Mouse (Mus musculus): ENCODE data around the gene Fcor. TPM values are rescaled to one million over a fixed set of nuclear protein-coding genes. Genes with fewer than 3 reads are reported as not detected.

Fcor gene
- polyA plus RNA-seq, 1 experiment from 2014 or later: 17.8 TPM

DNA sequence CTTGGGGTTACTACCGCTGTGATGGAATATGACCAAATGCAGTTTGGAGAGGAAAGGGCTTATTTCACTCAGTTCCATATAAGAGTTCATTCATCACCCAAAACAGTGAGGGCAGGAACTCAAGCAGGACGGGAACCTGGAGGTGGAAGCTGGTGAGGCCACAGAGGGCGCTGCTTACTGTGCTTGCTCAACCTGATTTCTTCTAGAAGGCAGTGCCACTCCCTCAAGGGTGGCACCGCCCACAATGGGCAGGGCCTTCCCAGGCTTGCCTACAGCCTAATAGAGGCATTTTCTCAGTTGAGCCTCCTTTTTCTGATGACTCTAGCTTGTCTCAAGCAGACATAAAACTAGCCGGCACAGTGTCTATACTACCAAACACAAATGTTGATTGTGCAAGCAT, 26.4 kb downstream of the Fcor start:
- Histone ChIP-seq H3K4me1 (ENCODE audit: control insufficient read depth, insufficient read depth, low read length) (0 out of 2 replicates have a peak, but pooled peaks cover 6% of the 10 kb centered on the region), H3K9ac (ENCODE audit: low read depth, low read length) (no peak overlapping the region), H3K9me3 (ENCODE audit: control insufficient read depth, low read length) (no peaks in the 10 kb centered on the region), H3K36me3 (ENCODE audit: control insufficient read depth, insufficient read depth, low read length) (no peaks in the 10 kb centered on the region), H3K4me3 (ENCODE audit: low read length) (no peak overlapping the region), H3K27me3 (ENCODE audit: control insufficient read depth, insufficient read depth, low read length) (no peaks in the 10 kb centered on the region), H3K27ac (ENCODE audit: low read depth, low read length) (no peak overlapping the region), H3K4me2 (replicated peaks; ENCODE audit: low read depth, low read length) (no peak overlapping the region)
- ATAC-seq (ENCODE audit: low FRiP score, low TSS enrichment): peak; percentile 24; the same call in 1 of the 2 replicates
- WGBS: 23% methylated on average over 5 of the region's 5 CpGs

DNA sequence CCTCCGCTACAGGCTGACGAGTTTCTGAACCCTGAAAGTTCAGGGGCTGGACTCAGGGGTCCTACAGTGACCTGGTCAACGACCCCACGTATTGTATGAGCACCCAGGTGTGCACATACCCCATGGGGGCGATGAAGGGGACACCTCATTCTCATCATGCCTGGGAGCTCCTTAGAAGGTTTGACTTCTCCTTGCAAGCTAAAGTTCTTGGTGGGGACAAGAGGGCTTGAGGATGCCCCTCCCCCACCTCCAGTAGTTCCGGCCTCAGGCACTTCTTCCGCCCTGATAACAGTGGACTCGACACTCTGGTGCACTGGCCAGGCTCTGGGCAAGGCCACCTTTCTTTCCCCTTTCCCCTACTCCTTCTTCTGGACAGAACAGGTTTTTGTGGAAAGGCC, 40.7 kb downstream of the Fcor start:
- no peak overlapping the region for H3K27ac ChIP-seq (ENCODE audit: low read depth, low read length)
- no peaks in the 10 kb centered on the region for H3K4me1 ChIP-seq (ENCODE audit: control insufficient read depth, insufficient read depth, low read length)
- peak overlapping the region; percentile 60 for H3K9ac ChIP-seq (ENCODE audit: low read depth, low read length)
- peaks cover 6% of the 10 kb centered on the region for H3K36me3 ChIP-seq (ENCODE audit: control insufficient read depth, insufficient read depth, low read length)
- H3K27me3 ChIP-seq (ENCODE audit: control insufficient read depth, insufficient read depth, low read length): no peaks in the 10 kb centered on the region; the same call in 1 of the 2 replicates
- no peaks in the 10 kb centered on the region for H3K9me3 ChIP-seq (ENCODE audit: control insufficient read depth, low read length)
- peak overlapping the region; percentile 75 for H3K4me2 ChIP-seq (replicated peaks; ENCODE audit: low read depth, low read length)
- peak overlapping the region; percentile 66 for H3K4me3 ChIP-seq (ENCODE audit: low read length)
- WGBS: 22% methylated on average over 8 of the region's 8 CpGs
- ATAC-seq (ENCODE audit: low FRiP score, low TSS enrichment): 0 out of 2 replicates have a peak, but pooled peaks have one; percentile 14

DNA sequence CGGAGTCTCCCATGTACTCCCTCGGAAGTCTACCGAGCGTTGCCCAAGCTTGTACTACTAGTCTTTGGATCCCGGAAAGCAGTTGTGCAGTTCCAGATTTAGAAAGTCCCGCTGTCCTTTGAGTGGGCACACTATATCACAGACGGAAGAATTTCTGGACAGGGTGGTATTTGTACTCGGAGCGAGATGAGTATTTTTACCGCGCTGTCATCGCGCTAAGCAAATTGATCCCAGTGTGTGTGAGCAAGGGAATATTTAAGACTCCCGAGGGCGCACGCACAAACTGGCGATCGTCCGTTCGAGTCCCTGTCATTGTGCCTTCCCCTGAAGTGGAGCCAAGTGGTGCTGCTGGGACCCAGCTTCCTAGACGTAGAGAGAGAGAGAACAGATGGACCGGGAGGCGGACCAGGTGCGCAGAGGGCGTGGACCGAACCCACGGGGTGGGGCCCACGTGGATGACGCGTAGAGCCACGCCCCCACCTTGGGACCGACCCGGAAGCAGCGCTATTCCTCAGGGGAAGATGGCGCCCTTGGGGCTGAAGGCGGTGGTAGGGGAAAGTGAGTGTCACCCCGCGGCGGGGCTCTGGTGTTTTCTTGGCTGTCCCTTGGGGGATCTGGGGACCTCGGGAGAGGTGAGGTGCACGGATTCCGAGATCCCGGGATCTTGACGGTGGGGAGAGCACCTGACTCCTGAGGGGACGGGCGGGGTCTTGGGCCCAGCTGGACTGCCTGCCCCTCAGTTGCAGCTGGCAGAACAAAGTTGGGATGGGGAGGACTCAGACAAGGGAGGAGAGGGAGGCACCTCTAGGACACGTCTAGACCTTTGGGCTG, 41.3 kb downstream of the Fcor start, which contains the start of gene Stxbp2:
TSS of gene Stxbp2 (plus strand) at position 309 of the 831 bp plus-strand sequence.
- peak; percentile 88 for ATAC-seq (ENCODE audit: low FRiP score, low TSS enrichment)
- Histone ChIP-seq H3K9me3 (ENCODE audit: control insufficient read depth, low read length) (no peaks in the 10 kb centered on the region), H3K4me2 (replicated peaks; ENCODE audit: low read depth, low read length) (peak within 1 kb of the TSS; percentile 75), H3K9ac (ENCODE audit: low read depth, low read length) (peak within 1 kb of the TSS; percentile 60), H3K27me3 (ENCODE audit: control insufficient read depth, insufficient read depth, low read length) (no peaks in the 10 kb centered on the region; the same call in 1 of the 2 replicates), H3K4me1 (ENCODE audit: control insufficient read depth, insufficient read depth, low read length) (no peaks in the 10 kb centered on the region), H3K27ac (ENCODE audit: low read depth, low read length) (no peak within 1 kb of the TSS), H3K4me3 (ENCODE audit: low read length) (peak within 1 kb of the TSS; percentile 66), H3K36me3 (ENCODE audit: control insufficient read depth, insufficient read depth, low read length) (no peaks in the 10 kb centered on the region)
- 6% methylated on average over 47 of the region's 47 CpGs for WGBS

DNA sequence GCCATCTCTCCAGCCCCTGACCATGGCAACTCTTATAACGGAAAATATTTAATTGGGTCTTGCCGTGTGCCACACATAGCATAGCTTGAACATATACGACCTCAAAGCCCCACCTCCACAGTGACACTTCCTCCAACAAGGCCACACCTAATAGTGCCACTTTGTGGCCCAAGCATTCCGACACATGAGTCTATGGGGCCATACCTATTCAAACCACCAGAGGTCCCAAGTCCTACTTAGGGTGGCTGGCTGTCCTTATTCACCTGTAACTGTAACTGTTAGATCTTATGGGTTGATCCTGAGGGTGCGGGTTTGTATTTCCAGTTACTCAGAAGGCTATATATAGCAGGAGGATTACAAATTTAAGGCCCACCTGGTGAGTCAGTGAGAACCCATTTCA, 44.1 kb downstream of the Fcor start:
- no peaks in the 10 kb centered on the region for H3K36me3 ChIP-seq (ENCODE audit: control insufficient read depth, insufficient read depth, low read length)
- H3K4me2 ChIP-seq (replicated peaks; ENCODE audit: low read depth, low read length): no peak overlapping the region
- ATAC-seq (ENCODE audit: low FRiP score, low TSS enrichment): 0 out of 2 replicates have a peak, but pooled peaks have one; percentile 1
- H3K27me3 ChIP-seq (ENCODE audit: control insufficient read depth, insufficient read depth, low read length): no peaks in the 10 kb centered on the region; the same call in 1 of the 2 replicates
- H3K9ac ChIP-seq (ENCODE audit: low read depth, low read length): no peak overlapping the region
- no peak overlapping the region for H3K27ac ChIP-seq (ENCODE audit: low read depth, low read length)
- H3K9me3 ChIP-seq (ENCODE audit: control insufficient read depth, low read length): no peaks in the 10 kb centered on the region
- WGBS: 22% methylated on average over 5 of the region's 5 CpGs
- no peak overlapping the region for H3K4me3 ChIP-seq (ENCODE audit: low read length)
- H3K4me1 ChIP-seq (ENCODE audit: control insufficient read depth, insufficient read depth, low read length): no peaks in the 10 kb centered on the region

DNA sequence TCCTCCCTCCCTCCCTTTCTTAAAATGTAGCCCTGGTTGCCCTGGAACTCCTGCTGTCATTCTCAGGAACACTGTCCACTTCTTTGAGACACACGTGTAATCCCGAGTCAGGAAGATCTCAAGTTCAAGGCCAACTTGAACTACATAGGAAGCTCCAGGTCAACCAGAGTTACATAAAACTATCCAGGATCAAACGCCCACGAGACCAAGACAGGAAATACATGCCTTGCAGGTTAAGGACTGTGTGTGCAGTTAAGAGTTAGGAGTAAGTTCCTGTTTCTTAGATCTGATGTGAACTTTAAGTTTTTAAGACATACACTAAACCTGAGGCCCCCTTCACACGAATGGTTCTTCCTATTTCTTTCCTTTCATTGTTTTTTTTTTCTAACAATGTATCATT, 45.2 kb downstream of the Fcor start:
- Histone ChIP-seq H3K27ac (ENCODE audit: low read depth, low read length) (no peak overlapping the region), H3K4me2 (replicated peaks; ENCODE audit: low read depth, low read length) (no peak overlapping the region), H3K36me3 (ENCODE audit: control insufficient read depth, insufficient read depth, low read length) (no peaks in the 10 kb centered on the region), H3K27me3 (ENCODE audit: control insufficient read depth, insufficient read depth, low read length) (no peaks in the 10 kb centered on the region; the same call in 1 of the 2 replicates), H3K4me3 (ENCODE audit: low read length) (no peak overlapping the region), H3K9me3 (ENCODE audit: control insufficient read depth, low read length) (no peaks in the 10 kb centered on the region), H3K9ac (ENCODE audit: low read depth, low read length) (no peak overlapping the region), H3K4me1 (ENCODE audit: control insufficient read depth, insufficient read depth, low read length) (0 out of 2 replicates have a peak, but pooled peaks cover 4% of the 10 kb centered on the region)
- ATAC-seq (ENCODE audit: low FRiP score, low TSS enrichment): no peak
- WGBS: 50% methylated on average over 5 of the region's 5 CpGs

DNA sequence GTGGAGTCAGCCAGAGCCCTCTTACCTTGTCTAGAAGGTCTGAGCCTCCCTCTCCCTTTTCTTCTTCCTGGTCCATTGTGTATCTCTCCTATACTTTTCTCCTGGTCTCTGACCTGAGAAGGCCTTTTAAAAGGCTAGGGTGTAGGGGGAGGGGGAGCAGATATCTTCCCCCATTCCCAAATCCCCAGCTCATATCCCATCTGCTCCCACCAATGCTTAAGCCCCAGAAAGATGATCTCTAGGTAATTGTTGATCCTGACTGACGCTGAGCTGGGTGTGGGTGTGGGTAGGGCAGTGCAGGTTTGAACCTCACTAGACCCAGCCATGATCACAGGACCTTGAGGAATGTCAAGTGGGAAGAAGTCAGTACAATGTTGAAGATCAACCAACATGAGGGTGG, 46.7 kb downstream of the Fcor start, which contains the start of gene Pcp2:
TSS of gene Pcp2 (minus strand) at position 101 of the 400 bp plus-strand sequence.
- Histone ChIP-seq H3K4me1 (ENCODE audit: control insufficient read depth, insufficient read depth, low read length) (0 out of 2 replicates have a peak, but pooled peaks cover 5% of the 10 kb centered on the region), H3K9ac (ENCODE audit: low read depth, low read length) (no peak within 1 kb of the TSS), H3K9me3 (ENCODE audit: control insufficient read depth, low read length) (no peaks in the 10 kb centered on the region), H3K4me2 (replicated peaks; ENCODE audit: low read depth, low read length) (no peak within 1 kb of the TSS), H3K27ac (ENCODE audit: low read depth, low read length) (no peak within 1 kb of the TSS), H3K4me3 (ENCODE audit: low read length) (no peak within 1 kb of the TSS), H3K27me3 (ENCODE audit: control insufficient read depth, insufficient read depth, low read length) (no peaks in the 10 kb centered on the region; the same call in 1 of the 2 replicates), H3K36me3 (ENCODE audit: control insufficient read depth, insufficient read depth, low read length) (no peaks in the 10 kb centered on the region)
- ATAC-seq (ENCODE audit: low FRiP score, low TSS enrichment): no peak
- 67% methylated on average over 1 of the region's 1 CpGs for WGBS

DNA sequence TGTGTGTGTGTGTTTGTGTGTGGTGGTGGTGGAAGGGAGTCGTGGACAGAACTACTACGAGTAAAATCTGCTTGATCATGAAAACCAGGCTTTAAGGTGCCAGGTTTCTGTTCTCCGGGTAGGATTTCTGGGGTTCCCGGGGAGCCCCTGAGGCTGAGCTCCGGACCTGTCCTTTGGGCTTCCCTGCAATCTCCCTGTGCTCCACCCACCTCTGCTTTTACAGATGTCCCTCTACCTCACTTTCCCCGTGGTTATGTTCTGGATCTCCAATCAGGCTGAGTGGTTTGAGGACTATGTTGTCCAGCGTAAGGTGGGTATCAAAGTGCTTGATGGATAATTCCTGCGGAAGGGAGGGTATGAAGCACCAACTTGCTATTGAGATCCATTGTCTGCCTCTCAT, 50.0 kb downstream of the Fcor start:
- H3K9ac ChIP-seq (ENCODE audit: low read depth, low read length): peak overlapping the region; percentile 73; the same call in 1 of the 2 replicates
- H3K4me2 ChIP-seq (replicated peaks; ENCODE audit: low read depth, low read length): peak overlapping the region; percentile 65
- 68% methylated on average over 8 of the region's 8 CpGs for WGBS
- H3K36me3 ChIP-seq (ENCODE audit: control insufficient read depth, insufficient read depth, low read length): peaks cover 17% of the 10 kb centered on the region; the same call in 1 of the 2 replicates
- no peaks in the 10 kb centered on the region for H3K27me3 ChIP-seq (ENCODE audit: control insufficient read depth, insufficient read depth, low read length)
- 0 out of 2 replicates have a peak, but pooled peaks cover 8% of the 10 kb centered on the region for H3K4me1 ChIP-seq (ENCODE audit: control insufficient read depth, insufficient read depth, low read length)
- H3K9me3 ChIP-seq (ENCODE audit: control insufficient read depth, low read length): no peaks in the 10 kb centered on the region
- H3K4me3 ChIP-seq (ENCODE audit: low read length): peak overlapping the region; percentile 90
- no peak overlapping the region for H3K27ac ChIP-seq (ENCODE audit: low read depth, low read length)
- no peak for ATAC-seq (ENCODE audit: low FRiP score, low TSS enrichment)

DNA sequence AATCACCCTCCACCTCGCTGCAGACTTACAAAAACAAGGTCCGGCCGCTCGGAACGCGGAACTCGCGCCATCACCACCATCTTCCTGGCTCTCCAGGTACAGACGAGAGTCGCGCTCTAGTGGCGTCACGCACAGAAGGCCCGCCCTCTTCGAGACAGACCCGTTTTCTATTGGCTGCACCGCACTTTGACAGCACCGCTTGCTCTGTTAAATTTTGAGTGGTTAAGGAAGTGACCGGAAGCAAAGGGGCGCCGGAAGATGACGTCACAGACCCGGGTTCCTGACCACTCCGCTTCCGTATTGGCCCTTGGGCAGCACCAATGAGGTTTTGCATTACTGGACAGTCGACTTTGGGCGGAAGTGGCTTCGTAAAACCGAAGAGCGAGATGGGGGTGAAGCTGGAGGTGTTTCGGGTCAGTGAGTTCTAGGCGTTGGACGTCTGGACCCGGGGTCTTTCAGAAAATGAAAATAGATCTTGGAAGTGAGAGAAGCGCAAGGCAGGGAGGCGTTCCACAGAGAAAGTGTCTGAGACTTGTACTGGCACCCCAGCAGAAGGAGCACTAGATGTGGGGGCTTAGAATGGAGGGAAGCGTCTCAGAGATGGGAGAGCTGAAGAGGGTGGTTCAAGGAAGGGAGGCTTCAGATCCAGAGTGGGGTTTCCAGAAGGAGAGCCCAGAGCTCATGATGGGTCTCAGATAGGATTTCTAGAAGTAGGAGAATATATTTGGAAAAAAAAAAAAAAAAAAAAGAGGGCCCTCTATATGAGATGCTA, 50.8 kb downstream of the Fcor start, which contains the start of the genes Xab2 and Pet100:
TSS of gene Xab2 (minus strand) at position 118 of the 772 bp plus-strand sequence.
TSS of gene Pet100 (plus strand) at position 350 of the 772 bp plus-strand sequence.
- peaks cover 22% of the 10 kb centered on the region for H3K36me3 ChIP-seq (ENCODE audit: control insufficient read depth, insufficient read depth, low read length)
- peak within 1 kb of the TSS; percentile 80 for H3K9ac ChIP-seq (ENCODE audit: low read depth, low read length)
- H3K4me3 ChIP-seq (ENCODE audit: low read length): peak within 1 kb of the TSS; percentile 90
- no peaks in the 10 kb centered on the region for H3K27me3 ChIP-seq (ENCODE audit: control insufficient read depth, insufficient read depth, low read length)
- H3K4me2 ChIP-seq (replicated peaks; ENCODE audit: low read depth, low read length): peak within 1 kb of the TSS; percentile 86
- WGBS: under 1% methylated on average over 37 of the region's 37 CpGs
- H3K27ac ChIP-seq (ENCODE audit: low read depth, low read length): no peak within 1 kb of the TSS
- ATAC-seq (ENCODE audit: low FRiP score, low TSS enrichment): peak; percentile 99
- H3K9me3 ChIP-seq (ENCODE audit: control insufficient read depth, low read length): no peaks in the 10 kb centered on the region
- 0 out of 2 replicates have a peak, but pooled peaks cover 8% of the 10 kb centered on the region for H3K4me1 ChIP-seq (ENCODE audit: control insufficient read depth, insufficient read depth, low read length)
